Mouse (Mus musculus) lung, postnatal 0 days (tissue): ENCODE measurements at regions not wholly inside any gene's neighbourhood (a gene's known extent, or its start where the extent isn't known, plus 50 kb on each side); places are given as distances from the start of the nearest gene placed in this dataset.

Experiments
- ATAC-seq: fragments of 200-750 bp; cut with Nextera tagmentation; 2 replicates; pipeline ENCODE4 v1.8.0; 2017; ENCODE audit warnings: moderate library complexity
- DNase-seq: peaks from one replicate; pipeline ENCODE4 v3.0.0-alpha.2; 2016; ENCODE audit warnings: low spot score
- H3K27ac ChIP-seq: fragments of 300-500 bp; sonication (generic); 2 replicates; pipeline ENCODE4 v1.5.1; 2014; ENCODE audit warnings: antibody characterized with exemption, mild to moderate bottlenecking, low read length, mixed read lengths
- H3K27me3 ChIP-seq: fragments of 300-500 bp; sonication (generic); replicated peaks from 2 replicates; pipeline ENCODE4 v1.6.1; 2014; ENCODE audit warnings: low read length, mixed read lengths; ENCODE audit not compliant: insufficient read depth
- H3K36me3 ChIP-seq: fragments of 300-500 bp; sonication (generic); 2 replicates; pipeline ENCODE4 v1.6.1; 2014; ENCODE audit warnings: low read length, mixed read lengths; ENCODE audit not compliant: insufficient read depth
- H3K4me1 ChIP-seq: fragments of 300-500 bp; sonication (generic); 2 replicates; pipeline ENCODE4 v1.6.1; 2014; ENCODE audit warnings: antibody characterized with exemption, low read depth, low read length, mixed read lengths; ENCODE audit not compliant: insufficient read depth
- H3K4me2 ChIP-seq: fragments of 300-500 bp; sonication (generic); replicated peaks from 2 replicates; pipeline ENCODE4 v1.6.1; 2014; ENCODE audit warnings: low read depth, mild to moderate bottlenecking, low read length, moderate library complexity, mixed read lengths
- H3K4me3 ChIP-seq: fragments of 300-500 bp; sonication (generic); 2 replicates; pipeline ENCODE4 v1.5.1; 2014; ENCODE audit warnings: low read depth, low read length
- H3K9ac ChIP-seq: fragments of 300-500 bp; sonication (generic); replicated peaks from 2 replicates; pipeline ENCODE4 v1.6.1; 2014; ENCODE audit warnings: low read depth, mild to moderate bottlenecking
- H3K9me3 ChIP-seq: fragments of 300-500 bp; sonication (generic); 2 replicates; pipeline ENCODE4 v1.6.1; 2016; ENCODE audit warnings: low read length, mixed read lengths
- CTCF ChIP-seq: IDR thresholded peaks from 2 replicates; pipeline ENCODE4 v1.5.1; 2016; ENCODE audit warnings: antibody characterized with exemption, mild to moderate bottlenecking
- EP300 ChIP-seq: IDR thresholded peaks from 2 replicates; pipeline ENCODE4 v1.6.1; 2016; ENCODE audit warnings: antibody characterized with exemption, mild to moderate bottlenecking, control low read depth
- WGBS: fragments of 180-500 bp; shearing (Covaris S2); extraction: QIAGEN DNeasy Blood & Tissue Kit; methylation state at CpG from one replicate; pipeline ENCODE4 v1.1.7; 2014; 5-methylcytosine and 5-hydroxymethylcytosine counted together

GRCm38 (mm10) chr9:94424438-94425135 lies 113.3 kb downstream of the 1190002N15Rik start:
- H3K27me3 ChIP-seq: no peaks in the 10 kb centered on the region
- no peak overlapping the region for H3K9ac ChIP-seq
- TF ChIP-seq CTCF (no peak), EP300 (no peak)
- H3K4me1 ChIP-seq: no peaks in the 10 kb centered on the region
- ATAC-seq (no peak), DNase-seq (no peak)
- no peaks in the 10 kb centered on the region for H3K36me3 ChIP-seq
- WGBS: 66% methylated on average over 5 of the region's 5 CpGs
- no peak overlapping the region for H3K4me2 ChIP-seq
- H3K4me3 ChIP-seq: no peak overlapping the region
- no peak overlapping the region for H3K27ac ChIP-seq
- H3K9me3 ChIP-seq: no peaks in the 10 kb centered on the region

- no peaks in the 10 kb centered on the region for H3K27me3 ChIP-seq
- TF ChIP-seq CTCF (no peak), EP300 (no peak)
- no peak overlapping the region for H3K9ac ChIP-seq
- H3K9me3 ChIP-seq: no peaks in the 10 kb centered on the region
- H3K36me3 ChIP-seq: no peaks in the 10 kb centered on the region
- no peak overlapping the region for H3K4me3 ChIP-seq
- no peak overlapping the region for H3K27ac ChIP-seq
- no peaks in the 10 kb centered on the region for H3K4me1 ChIP-seq
- ATAC-seq (no peak), DNase-seq (no peak)
- whole genome bisulfite sequencing: 41% methylated on average over 8 of the region's 8 CpGs
- no peak overlapping the region for H3K4me2 ChIP-seq
These were observed 127.3 kb downstream of the 1190002N15Rik start for GRCm38 (mm10) chr9:94410546-94410945.

- ATAC-seq: no peak
These were observed 127.8 kb downstream of the 1190002N15Rik start for GRCm38 (mm10) chr9:94410042-94410441.

GRCm38 (mm10) chr9:94408635-94409323 lies 129.1 kb downstream of the 1190002N15Rik start:
- Histone ChIP-seq H3K27ac (no peak overlapping the region), H3K9ac (no peak overlapping the region), H3K4me2 (no peak overlapping the region), H3K4me1 (no peaks in the 10 kb centered on the region), H3K27me3 (no peaks in the 10 kb centered on the region), H3K36me3 (no peaks in the 10 kb centered on the region), H3K9me3 (no peaks in the 10 kb centered on the region), H3K4me3 (no peak overlapping the region)
- ATAC-seq (peak; percentile 79), DNase-seq (peak; percentile 73)
- 24% methylated on average over 7 of the region's 7 CpGs for WGBS
- no peak for TF ChIP-seq CTCF
- 0 out of 2 replicates have a peak, but pooled peaks have one; percentile 39 for TF ChIP-seq EP300

More at GRCm38 (mm10) chr9:94410042-94410441, 127.8 kb downstream of the 1190002N15Rik start:
- WGBS: 46% methylated on average over 3 of the region's 3 CpGs
- Histone ChIP-seq H3K4me1 (no peaks in the 10 kb centered on the region), H3K4me3 (no peak overlapping the region), H3K36me3 (no peaks in the 10 kb centered on the region), H3K4me2 (no peak overlapping the region), H3K9ac (no peak overlapping the region), H3K9me3 (no peaks in the 10 kb centered on the region), H3K27me3 (no peaks in the 10 kb centered on the region), H3K27ac (no peak overlapping the region)
- TF ChIP-seq EP300 (no peak), CTCF (no peak)
- no peak for DNase-seq

DNA sequence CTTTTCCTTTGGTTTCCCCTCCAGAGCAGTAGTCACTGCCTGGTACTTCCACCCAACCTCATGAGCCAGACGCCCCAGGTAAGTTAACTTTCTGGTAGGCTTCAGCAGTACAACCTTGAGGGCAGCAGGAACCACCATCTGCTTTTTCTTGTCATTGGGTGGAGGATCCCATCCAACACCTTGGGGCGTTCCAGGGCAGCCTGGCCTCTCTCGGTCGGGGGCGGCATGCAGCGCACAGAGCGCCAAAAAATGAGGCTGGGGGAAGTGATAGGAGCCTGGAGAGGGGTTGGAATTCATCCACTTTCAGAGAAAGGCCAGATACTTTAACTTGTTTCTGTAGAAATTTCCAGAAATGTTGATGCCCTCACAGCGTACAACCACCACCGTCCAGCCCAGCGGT lies 130.2 kb downstream of the 1190002N15Rik start:
- WGBS: 93% methylated on average over 10 of the region's 10 CpGs
- no peak overlapping the region for H3K9ac ChIP-seq
- no peak overlapping the region for H3K4me2 ChIP-seq
- H3K27me3 ChIP-seq: no peaks in the 10 kb centered on the region
- H3K36me3 ChIP-seq: no peaks in the 10 kb centered on the region
- H3K27ac ChIP-seq: no peak overlapping the region
- H3K4me3 ChIP-seq: no peak overlapping the region
- TF ChIP-seq EP300 (no peak), CTCF (no peak)
- H3K4me1 ChIP-seq: no peaks in the 10 kb centered on the region
- no peak for ATAC-seq
- DNase-seq: no peak
- H3K9me3 ChIP-seq: no peaks in the 10 kb centered on the region

- no peak for DNase-seq
- H3K9me3 ChIP-seq: no peaks in the 10 kb centered on the region
- H3K4me3 ChIP-seq: no peak overlapping the region
- H3K27ac ChIP-seq: no peak overlapping the region
- H3K4me1 ChIP-seq: no peaks in the 10 kb centered on the region
- H3K4me2 ChIP-seq: no peak overlapping the region
- H3K9ac ChIP-seq: no peak overlapping the region
- ATAC-seq: no peak
- H3K27me3 ChIP-seq: no peaks in the 10 kb centered on the region
- TF ChIP-seq EP300 (no peak), CTCF (no peak)
- WGBS: 72% methylated on average over 6 of the region's 6 CpGs
- no peaks in the 10 kb centered on the region for H3K36me3 ChIP-seq
These were observed 133.3 kb downstream of the 1190002N15Rik start for GRCm38 (mm10) chr9:94404551-94404950.
